7 mouse cellular contexts compared by ENCODE assay signal in the genomic region with DNA sequence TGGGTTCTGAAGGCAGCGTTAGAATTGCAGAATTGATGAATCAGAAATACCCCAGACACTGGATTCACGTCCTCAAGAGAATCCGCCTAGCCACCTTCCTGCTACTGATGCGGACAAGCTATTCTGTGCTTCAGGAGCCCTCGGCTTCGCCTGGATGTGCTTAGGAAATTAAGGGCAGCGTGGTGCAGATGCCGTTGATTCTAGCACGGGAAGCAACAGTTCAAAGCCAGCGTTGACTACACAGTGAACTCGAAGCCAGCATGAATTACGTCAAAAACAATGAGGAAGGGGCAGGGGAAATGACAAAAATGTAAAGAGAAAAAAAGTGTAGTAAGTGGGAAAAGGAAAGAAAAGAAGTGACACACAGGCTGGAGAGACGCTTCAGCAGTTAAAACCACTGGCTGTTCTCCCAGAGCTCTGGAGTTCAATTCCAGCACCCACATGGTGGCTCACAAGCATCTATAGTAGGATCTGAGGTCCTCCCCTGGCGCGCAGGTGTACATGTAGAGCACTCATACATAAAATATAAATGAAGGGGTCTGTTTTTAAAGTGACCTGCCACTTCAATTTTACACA. TPM values are rescaled to one million over a fixed set of nuclear protein-coding genes. Genes with fewer than 3 reads are reported as not detected.
A peak's percentile ranks its signal among the peaks of the same experiment; 100 is the strongest.
DNase-seq lines count a peak whose midpoint lies in the region; ATAC-seq and TF ChIP-seq lines count a peak whose summit lies in the region.

A gene (plus strand): TSS at position 541 of the 576 bp plus-strand sequence.

- peak within 1 kb of the TSS; percentile 95 for H3K4me3 ChIP-seq in embryonic facial prominence, embryonic 12.5 days
- peak within 1 kb of the TSS; percentile 83 to 85 for H3K4me3 ChIP-seq in heart, embryonic 14.5 days (ENCODE audit: control insufficient read depth in 1 of 2, insufficient read depth in 1 of 2, low read depth in 1 of 2, low read length in 2 of 2)
- H3K4me3 ChIP-seq in myocyte, result peak within 1 kb of the TSS; percentile 86

- peak within 1 kb of the TSS; percentile 90 for H3K9ac ChIP-seq in embryonic facial prominence, embryonic 12.5 days
- peak within 1 kb of the TSS; percentile 90 for H3K9ac ChIP-seq in heart, embryonic 14.5 days (ENCODE audit: low read length)

- 0 out of 2 replicates have a peak, but pooled peaks have one; percentile 35 for ATAC-seq in embryonic facial prominence, embryonic 12.5 days (ENCODE audit: insufficient number of reproducible peaks, insufficient read depth, low FRiP score, low TSS enrichment)
- ATAC-seq in heart, embryonic 14.5 days (ENCODE audit: insufficient number of reproducible peaks, insufficient read depth, low FRiP score, low read depth), result no peak

- no peaks in the 10 kb centered on the region for H3K27me3 ChIP-seq in embryonic facial prominence, embryonic 12.5 days
- no peaks in the 10 kb centered on the region for H3K27me3 ChIP-seq in heart, embryonic 14.5 days (ENCODE audit: control insufficient read depth, insufficient read depth, low read length)
- no peaks in the 10 kb centered on the region for H3K27me3 ChIP-seq in myocyte (ENCODE audit: control insufficient read depth, insufficient read depth, insufficient read length)

- H3K4me1 ChIP-seq in embryonic facial prominence, embryonic 12.5 days, result peaks cover 27% of the 10 kb centered on the region
- peaks cover 11 to 24% of the 10 kb centered on the region in 2 experiments for H3K4me1 ChIP-seq in heart, embryonic 14.5 days (ENCODE audit: control insufficient read depth in 2 of 2, insufficient read depth in 2 of 2, low read length in 2 of 2)

- H3K79me2 ChIP-seq in myocyte (ENCODE audit: control insufficient read depth, insufficient read depth), result peaks cover 44% of the 10 kb centered on the region

- peak; percentile 24 for DNase-seq in thymus, postnatal 14 days
- no peak for DNase-seq in thymus, postnatal 10 days (ENCODE audit: low spot score in 2 of 2)
- DNase-seq in left cerebral cortex, postnatal 25 days (ENCODE audit: low spot score in 2 of 2), result no peak
- no peak for DNase-seq in urinary bladder, postnatal 14 days (ENCODE audit: low spot score)

- H3K36me3 ChIP-seq in embryonic facial prominence, embryonic 12.5 days, result peaks cover 7% of the 10 kb centered on the region; the same call in 1 of the 2 replicates
- peaks cover 31% of the 10 kb centered on the region for H3K36me3 ChIP-seq in heart, embryonic 14.5 days (ENCODE audit: control insufficient read depth, insufficient read depth, low read length)
- no peaks in the 10 kb centered on the region for H3K36me3 ChIP-seq in myocyte (ENCODE audit: control insufficient read depth, insufficient read depth)

- no peaks in the 10 kb centered on the region for H3K9me3 ChIP-seq in embryonic facial prominence, embryonic 12.5 days
- no peaks in the 10 kb centered on the region for H3K9me3 ChIP-seq in heart, embryonic 14.5 days (ENCODE audit: control insufficient read depth, low read length)

- 16% methylated on average over 15 of the region's 15 CpGs for WGBS in embryonic facial prominence, embryonic 12.5 days
- WGBS in heart, embryonic 14.5 days, result 17% methylated on average over 15 of the region's 15 CpGs

- H3K4me2 ChIP-seq in embryonic facial prominence, embryonic 12.5 days (replicated peaks), result peak within 1 kb of the TSS; percentile 90
- H3K4me2 ChIP-seq in heart, embryonic 14.5 days (ENCODE audit: low read length), result peak within 1 kb of the TSS; percentile 82
- H3K4me2 ChIP-seq in myocyte (ENCODE audit: low read depth), result peak within 1 kb of the TSS; percentile 95

- H3K27ac ChIP-seq in embryonic facial prominence, embryonic 12.5 days, result peak within 1 kb of the TSS; percentile 84
- H3K27ac ChIP-seq in heart, embryonic 14.5 days (replicated peaks in 1 of 2; ENCODE audit: control insufficient read depth in 1 of 2, insufficient read depth in 1 of 2, low read depth in 2 of 2, low read length in 2 of 2), result peak within 1 kb of the TSS; percentile 78 to 83

- no peak for TF ChIP-seq POLR2A in myocyte (IDR thresholded peaks at IDR 0.05; ENCODE audit: insufficient read length, low read depth)

- peak within 1 kb of the TSS; percentile 3 for H3ac ChIP-seq in myocyte (ENCODE audit: control insufficient read depth, insufficient read length)

- intact Hi-C loops in left cerebral cortex, postnatal 25 days (cut with DNase I), result no loop called here

TF ChIP-seq in myocyte, 11 proteins besides CTCF, POLR2A, EP300 and RAD21:
- TF ChIP-seq POLR2AphosphoS2 (IDR thresholded peaks at IDR 0.05; ENCODE audit: insufficient read length, low read depth) (no peak), TCF12 (IDR thresholded peaks at IDR 0.05; ENCODE audit: insufficient read depth, poor library complexity, severe bottlenecking) (no peak), MYOD1 (IDR thresholded peaks at IDR 0.05; ENCODE audit: control insufficient read depth in 1 of 3, insufficient read length in 2 of 3, low read depth in 2 of 3) (no peak), CEBPB (IDR thresholded peaks at IDR 0.05; ENCODE audit: insufficient read depth, poor library complexity, severe bottlenecking) (no peak), REST (IDR thresholded peaks at IDR 0.05; ENCODE audit: insufficient read depth, insufficient read length) (no peak), SRF (IDR thresholded peaks at IDR 0.05; ENCODE audit: control insufficient read depth, insufficient read length, low read depth) (no peak), MAX (IDR thresholded peaks at IDR 0.05; ENCODE audit: low read depth) (no peak), E2F4 (IDR thresholded peaks at IDR 0.05; ENCODE audit: insufficient read depth) (no peak), TCF3 (IDR thresholded peaks at IDR 0.05; ENCODE audit: insufficient read length, low read depth) (no peak)

RNA-seq across cellular contexts. Expression of the gene that starts here (rescaled TPM):
- polyA plus RNA-seq in embryonic facial prominence, embryonic 12.5 days (2016; fragmentation: Nextera tagmentation; extraction: Ambion mirVana), result 637 and 711 TPM in 2 replicates
- polyA plus RNA-seq in heart, embryonic 14.5 days (2014; fragmentation: Nextera tagmentation; extraction: Ambion mirVana), result 330 and 384 TPM in 2 replicates
- total RNA-seq in left cerebral cortex, postnatal 25 days (2021), result 10 to 100 TPM; 58.9 to 62.2 TPM
- 188 TPM for polyA plus RNA-seq in myocyte (2012; fragmentation: generic; extraction: Trizol)
